Mouse (Mus musculus) G1E (cell line): ENCODE measurements around the gene Olfr715. TPM values are rescaled to one million over a fixed set of nuclear protein-coding genes. Genes with fewer than 3 reads are reported as not detected.
"Not testable (repeated sequence)": the region's sequence is repeated elsewhere in the genome, so short reads cannot be mapped to it uniquely, and the experiment has no call there.

Experiments
- ATAC-seq: 2 replicates; pipeline ENCODE4 v1.8.0; 2016; ENCODE audit warnings: mild to moderate bottlenecking; ENCODE audit not compliant: insufficient number of reproducible peaks, poor library complexity, low FRiP score, severe bottlenecking; ENCODE audit errors: extremely low read depth
- DNase-seq: peaks from one replicate; pipeline ENCODE4 v3.0.0; 2012; ENCODE audit warnings: low spot score
- H3K27me3 ChIP-seq: 2 replicates; pipeline ENCODE4 v1.6.1; 2012; ENCODE audit warnings: mild to moderate bottlenecking, low read length, inconsistent platforms; ENCODE audit not compliant: insufficient read depth
- H3K36me3 ChIP-seq: replicated peaks from 2 replicates; pipeline ENCODE3; 2012; ENCODE audit warnings: mild to moderate bottlenecking, inconsistent platforms
- H3K4me1 ChIP-seq: 2 replicates; pipeline ENCODE4 v1.6.1; 2012; ENCODE audit warnings: low read depth, low read length, inconsistent platforms, mixed read lengths; ENCODE audit not compliant: insufficient read depth
- H3K4me3 ChIP-seq: 2 replicates; pipeline ENCODE4 v1.5.1; 2012; ENCODE audit warnings: low read depth, mild to moderate bottlenecking, inconsistent platforms, low read length, moderate library complexity, mixed read lengths
- H3K9me3 ChIP-seq: replicated peaks from 2 replicates; pipeline ENCODE4 v1.6.1; 2012; ENCODE audit warnings: inconsistent platforms
- CTCF ChIP-seq: IDR thresholded peaks from 2 replicates; pipeline ENCODE4 v1.5.1; 2012; ENCODE audit warnings: low read depth, low read length, inconsistent platforms, mixed read lengths
- GATA1 ChIP-seq: IDR thresholded peaks from 2 replicates; pipeline ENCODE4 v1.6.1; 2012; ENCODE audit warnings: borderline replicate concordance, low read length, inconsistent platforms, mixed read lengths
- GATA2 ChIP-seq: IDR thresholded peaks from 2 replicates; pipeline ENCODE4 v1.6.1; 2012; ENCODE audit warnings: low read depth, low read length, inconsistent platforms, borderline replicate concordance
- POLR2AphosphoS5 ChIP-seq: IDR thresholded peaks from 2 replicates; pipeline ENCODE4 v1.6.1; 2012; ENCODE audit warnings: low read depth, low read length, inconsistent platforms; ENCODE audit not compliant: insufficient replicate concordance
- TAL1 ChIP-seq: conservative IDR thresholded peaks from 2 replicates; pipeline ENCODE4 v1.6.1; 2012; ENCODE audit warnings: low read depth, low read length, inconsistent platforms, mixed read lengths
- polyA plus RNA-seq: library from polyadenylated mRNA; stranded (reverse); fragments of >175 nt; gene quantifications from 2 replicates; pipeline ENCODE4 v1.2.3, GENCODE M21; 2012
- total RNA-seq, 2 experiments: library from RNA; stranded (forward) in 1 of 2; stranded (reverse) in 1 of 2; fragments of 200-1000 nt in 1 of 2; fragments of >200 nt in 1 of 2; fragmentation: Nextera tagmentation in 1 of 2; gene quantifications; 2 replicates each; pipeline ENCODE4 v1.2.3; 2014 to 2017

Olfr715 gene
- total RNA-seq (2014; fragmentation: Nextera tagmentation) = not detected in 2 replicates
- total RNA-seq (2017) = not detected in 2 replicates
- polyA plus RNA-seq = not detected in 2 replicates

DNA sequence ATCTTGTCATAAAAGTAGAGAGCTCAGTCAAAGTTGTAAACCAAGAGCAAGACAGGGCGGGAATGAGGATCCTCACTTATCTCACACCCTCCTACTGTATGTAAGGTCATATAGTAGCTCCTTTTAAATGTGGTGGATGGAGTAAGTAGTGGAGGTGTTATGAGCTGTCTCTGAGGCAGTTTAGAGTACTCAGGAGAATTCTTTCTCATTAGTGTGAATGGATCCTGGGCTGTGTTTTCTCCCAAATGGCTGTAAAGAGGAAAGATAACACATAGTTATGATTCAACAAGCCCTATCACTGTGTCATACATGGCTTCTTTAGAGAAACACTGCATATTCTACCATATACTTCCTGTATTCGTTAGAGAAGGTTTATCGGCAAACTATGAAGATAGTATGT is at the start of gene Olfr715:
Olfr715 (minus strand) TSS at position 101 of the 400 bp plus-strand sequence.
- not testable (repeated sequence) for ATAC-seq

DNA sequence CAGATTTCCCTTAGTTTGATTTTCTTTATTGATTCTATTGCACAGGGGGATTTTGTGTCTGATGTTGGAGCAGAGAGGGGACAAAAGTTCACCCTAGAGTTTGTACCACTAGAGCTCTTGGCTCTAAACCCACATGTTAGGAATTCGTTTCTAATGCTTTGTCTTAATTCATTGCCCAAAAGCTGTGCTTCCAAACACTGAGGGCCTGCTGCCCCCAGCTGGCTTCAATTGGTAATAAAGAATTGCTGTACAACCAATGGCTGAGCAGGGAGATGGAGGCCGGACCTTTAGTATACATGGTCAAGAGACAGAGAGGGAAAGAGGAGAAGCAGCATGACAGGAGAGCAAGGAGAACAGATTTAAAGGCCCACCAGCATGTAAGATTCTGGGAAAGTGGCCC is 49.5 kb upstream of the Olfr715 start:
- DNase-seq (no peak), ATAC-seq (no peak)
- no peaks in the 10 kb centered on the region for H3K4me1 ChIP-seq
- TF ChIP-seq POLR2AphosphoS5 (no peak), CTCF (no peak), TAL1 (no peak), GATA2 (no peak), GATA1 (no peak)
- H3K4me3 ChIP-seq = no peak overlapping the region
- no peaks in the 10 kb centered on the region for H3K27me3 ChIP-seq
- H3K36me3 ChIP-seq = no peaks in the 10 kb centered on the region
- no peaks in the 10 kb centered on the region for H3K9me3 ChIP-seq

More for the DNA sequence above, at the start of gene Olfr715:
- H3K4me1 ChIP-seq, DNase-seq, H3K4me3 ChIP-seq, H3K36me3 ChIP-seq, H3K27me3 ChIP-seq, H3K9me3 ChIP-seq: not testable (repeated sequence)

DNA sequence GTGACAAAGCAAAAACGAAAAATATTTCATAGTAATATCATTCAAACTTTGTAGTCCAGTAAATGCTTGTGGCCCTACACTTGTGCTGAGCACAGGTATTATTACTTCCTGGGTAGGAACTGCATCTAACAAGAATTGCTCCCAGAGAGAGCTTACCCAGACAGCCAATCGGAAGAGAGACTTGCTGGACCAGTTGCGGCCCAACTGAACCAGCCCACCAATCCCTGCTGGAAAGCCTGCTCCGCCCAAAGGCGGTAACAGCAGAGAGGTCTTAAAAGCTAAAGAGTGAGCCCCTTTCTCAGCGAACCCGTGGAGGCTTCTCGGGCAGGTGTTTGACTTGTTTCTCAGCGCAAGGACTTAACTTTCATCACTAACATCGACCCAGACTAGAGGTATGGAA is 35.8 kb upstream of the Olfr715 start, which contains the start of gene Nlrp14:
Nlrp14 (plus strand) TSS at position 301 of the 400 bp plus-strand sequence.
- Histone ChIP-seq H3K4me3 (no peak within 1 kb of the TSS), H3K27me3 (no peaks in the 10 kb centered on the region), H3K4me1 (no peaks in the 10 kb centered on the region), H3K9me3 (no peaks in the 10 kb centered on the region), H3K36me3 (no peaks in the 10 kb centered on the region)
- TF ChIP-seq GATA2 = no peak
- no peak for TF ChIP-seq POLR2AphosphoS5
- TF ChIP-seq GATA1 = no peak
- no peak for TF ChIP-seq CTCF
- no peak for TF ChIP-seq TAL1
- ATAC-seq = no peak
- no peak for DNase-seq

DNA sequence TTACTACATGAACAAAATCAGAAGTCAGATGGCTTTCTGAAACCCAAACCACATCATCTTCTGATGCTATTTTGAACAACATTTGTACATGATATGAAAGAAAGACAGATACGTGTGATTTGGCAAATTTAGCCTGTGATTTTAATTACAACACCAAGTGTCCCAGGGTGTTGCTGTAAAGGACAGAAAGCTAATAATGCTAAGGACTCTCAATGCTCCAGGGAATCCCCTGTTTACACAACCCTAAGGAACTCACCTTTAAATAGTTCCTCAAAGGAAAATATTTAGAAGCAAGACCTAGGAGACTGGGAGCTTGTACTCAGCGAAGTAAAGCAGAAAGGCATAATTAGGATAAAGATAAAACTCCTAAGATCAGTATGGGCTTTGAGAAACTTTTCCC is 7.1 kb upstream of the Olfr715 start, which contains the start of gene Olfr716:
Olfr716 (plus strand) TSS at position 301 of the 400 bp plus-strand sequence.
- H3K36me3 ChIP-seq, H3K4me3 ChIP-seq, DNase-seq, H3K27me3 ChIP-seq, H3K9me3 ChIP-seq, ATAC-seq, H3K4me1 ChIP-seq: not testable (repeated sequence)

DNA sequence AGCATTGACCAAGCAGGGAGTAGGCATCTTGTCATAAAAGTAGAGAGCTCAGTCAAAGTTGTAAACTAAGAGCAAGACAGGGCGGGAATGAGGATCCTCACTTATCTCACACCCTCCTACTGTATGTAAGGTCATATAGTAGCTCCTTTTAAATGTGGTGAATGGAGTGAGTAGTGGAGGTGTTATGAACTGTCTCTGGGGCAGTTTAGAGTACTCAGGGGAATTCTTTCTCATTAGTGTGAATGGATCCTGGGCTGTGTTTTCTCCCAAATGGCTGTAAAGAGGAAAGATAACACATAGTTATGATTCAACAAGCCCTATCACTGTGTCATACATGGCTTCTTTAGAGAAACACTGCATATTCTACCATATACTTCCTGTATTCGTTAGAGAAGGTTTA is 20.6 kb downstream of the Olfr715 start, which contains the start of gene Olfr715b:
Olfr715b (minus strand) TSS at position 101 of the 400 bp plus-strand sequence.
- H3K27me3 ChIP-seq, DNase-seq, H3K4me3 ChIP-seq, ATAC-seq, H3K9me3 ChIP-seq, H3K4me1 ChIP-seq, H3K36me3 ChIP-seq: not testable (repeated sequence)

DNA sequence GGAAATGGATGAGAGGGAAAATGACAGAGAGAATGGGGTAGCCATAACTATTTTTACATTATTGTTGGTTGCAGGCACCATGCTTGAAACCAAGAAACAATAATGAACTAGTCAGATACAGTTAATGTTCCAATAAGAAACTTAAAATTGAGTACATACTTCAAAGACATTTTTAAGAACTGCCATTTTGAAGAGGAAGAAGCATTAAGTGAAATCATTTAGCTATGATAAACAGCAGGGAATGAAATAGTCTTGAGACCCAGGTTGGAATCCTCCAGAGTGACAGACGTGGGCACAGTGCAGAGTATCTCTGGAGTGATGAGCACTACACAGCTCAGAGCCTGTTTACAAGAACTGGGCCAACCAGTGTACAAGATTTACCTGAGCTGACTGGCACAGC is 38.0 kb downstream of the Olfr715 start, which contains the start of gene Olfr17:
Olfr17 (plus strand) TSS at position 301 of the 400 bp plus-strand sequence.
- Histone ChIP-seq H3K9me3 (no peaks in the 10 kb centered on the region), H3K27me3 (no peaks in the 10 kb centered on the region), H3K36me3 (no peaks in the 10 kb centered on the region), H3K4me1 (no peaks in the 10 kb centered on the region), H3K4me3 (no peak within 1 kb of the TSS)
- DNase-seq (no peak), ATAC-seq (no peak)
- no peak for TF ChIP-seq TAL1
- TF ChIP-seq GATA2 = no peak
- TF ChIP-seq POLR2AphosphoS5 = no peak
- no peak for TF ChIP-seq CTCF
- no peak for TF ChIP-seq GATA1

Other genes with a start within 250 kb of the Olfr715 start
- gene Olfr706, start 242.9 kb downstream of the Olfr715 start, total RNA-seq (2014; fragmentation: Nextera tagmentation) = not detected in 2 replicates
- gene Olfr706, start 242.9 kb downstream of the Olfr715 start, total RNA-seq (2017) = 0.06 TPM in 1 of 2 replicates, not detected in the other
- gene Olfr706, start 242.9 kb downstream of the Olfr715 start, polyA plus RNA-seq = not detected in 2 replicates
- gene Olfr707, start 229.8 kb downstream of the Olfr715 start, total RNA-seq (2014; fragmentation: Nextera tagmentation) = not detected in 2 replicates
- gene Olfr707, start 229.8 kb downstream of the Olfr715 start, total RNA-seq (2017) = not detected in 2 replicates
- gene Olfr707, start 229.8 kb downstream of the Olfr715 start, polyA plus RNA-seq = not detected in 2 replicates
- gene Olfr1532-ps1, start 223.1 kb downstream of the Olfr715 start, total RNA-seq (2014; fragmentation: Nextera tagmentation) = not detected in 2 replicates
- gene Olfr1532-ps1, start 223.1 kb downstream of the Olfr715 start, total RNA-seq (2017) = not detected in 2 replicates
- not detected in 2 replicates for gene Olfr1532-ps1, start 223.1 kb downstream of the Olfr715 start, polyA plus RNA-seq
- not detected in 2 replicates for gene Olfr709-ps1, start 198.9 kb downstream of the Olfr715 start, total RNA-seq (2014; fragmentation: Nextera tagmentation)
- gene Olfr709-ps1, start 198.9 kb downstream of the Olfr715 start, total RNA-seq (2017) = 0.05 and 0.06 TPM in 2 replicates
- not detected in 2 replicates for gene Olfr709-ps1, start 198.9 kb downstream of the Olfr715 start, polyA plus RNA-seq
- not detected in 2 replicates for gene Olfr710, start 182.8 kb downstream of the Olfr715 start, total RNA-seq (2014; fragmentation: Nextera tagmentation)
- not detected in 2 replicates for gene Olfr710, start 182.8 kb downstream of the Olfr715 start, total RNA-seq (2017)
- not detected in 2 replicates for gene Olfr710, start 182.8 kb downstream of the Olfr715 start, polyA plus RNA-seq
- gene Olfr6, start 167.1 kb downstream of the Olfr715 start, total RNA-seq (2014; fragmentation: Nextera tagmentation) = not detected in 2 replicates
- 0.12 and 0.22 TPM in 2 replicates for gene Olfr6, start 167.1 kb downstream of the Olfr715 start, total RNA-seq (2017)
- not detected in 2 replicates for gene Olfr6, start 167.1 kb downstream of the Olfr715 start, polyA plus RNA-seq
- gene Olfr711, start 155.6 kb downstream of the Olfr715 start, total RNA-seq (2014; fragmentation: Nextera tagmentation) = not detected in 2 replicates
- gene Olfr711, start 155.6 kb downstream of the Olfr715 start, total RNA-seq (2017) = under 0.01 and 0.11 TPM in 2 replicates
- not detected in 2 replicates for gene Olfr711, start 155.6 kb downstream of the Olfr715 start, polyA plus RNA-seq
- not detected in 2 replicates for gene Olfr2, start 125.0 kb downstream of the Olfr715 start, total RNA-seq (2014; fragmentation: Nextera tagmentation)
- gene Olfr2, start 125.0 kb downstream of the Olfr715 start, total RNA-seq (2017) = 0.06 TPM in 1 of 2 replicates, not detected in the other
- gene Olfr2, start 125.0 kb downstream of the Olfr715 start, polyA plus RNA-seq = not detected in 2 replicates
- gene Olfr713, start 99.9 kb downstream of the Olfr715 start, total RNA-seq (2014; fragmentation: Nextera tagmentation) = not detected in 2 replicates
- 0.05 and 0.12 TPM in 2 replicates for gene Olfr713, start 99.9 kb downstream of the Olfr715 start, total RNA-seq (2017)
- gene Olfr713, start 99.9 kb downstream of the Olfr715 start, polyA plus RNA-seq = not detected in 2 replicates
- gene Olfr714, start 60.1 kb downstream of the Olfr715 start, total RNA-seq (2014; fragmentation: Nextera tagmentation) = not detected in 2 replicates
- 0.11 and 0.46 TPM in 2 replicates for gene Olfr714, start 60.1 kb downstream of the Olfr715 start, total RNA-seq (2017)
- not detected in 2 replicates for gene Olfr714, start 60.1 kb downstream of the Olfr715 start, polyA plus RNA-seq
- not detected in 2 replicates for gene Olfr17, start 37.9 kb downstream of the Olfr715 start, total RNA-seq (2014; fragmentation: Nextera tagmentation)
- 0.06 and 0.11 TPM in 2 replicates for gene Olfr17, start 37.9 kb downstream of the Olfr715 start, total RNA-seq (2017)
- not detected in 2 replicates for gene Olfr17, start 37.9 kb downstream of the Olfr715 start, polyA plus RNA-seq
- gene Olfr715b, start 20.7 kb downstream of the Olfr715 start, total RNA-seq (2014; fragmentation: Nextera tagmentation) = not detected in 2 replicates
- 0.12 TPM in 1 of 2 replicates, not detected in the other for gene Olfr715b, start 20.7 kb downstream of the Olfr715 start, total RNA-seq (2017)
- gene Olfr715b, start 20.7 kb downstream of the Olfr715 start, polyA plus RNA-seq = not detected in 2 replicates
- not detected in 2 replicates for gene Olfr716, start 7.2 kb upstream of the Olfr715 start, total RNA-seq (2014; fragmentation: Nextera tagmentation)
- 0.05 TPM in 1 of 2 replicates, not detected in the other for gene Olfr716, start 7.2 kb upstream of the Olfr715 start, total RNA-seq (2017)
- not detected in 2 replicates for gene Olfr716, start 7.2 kb upstream of the Olfr715 start, polyA plus RNA-seq
- not detected in 2 replicates for gene Nlrp14, start 35.9 kb upstream of the Olfr715 start, total RNA-seq (2014; fragmentation: Nextera tagmentation)
- 0.05 and 0.17 TPM in 2 replicates for gene Nlrp14, start 35.9 kb upstream of the Olfr715 start, total RNA-seq (2017)
- gene Nlrp14, start 35.9 kb upstream of the Olfr715 start, polyA plus RNA-seq = not detected in 2 replicates
- not detected in 2 replicates for gene Rbmxl2, start 78.4 kb upstream of the Olfr715 start, total RNA-seq (2014; fragmentation: Nextera tagmentation)
- not detected in 2 replicates for gene Rbmxl2, start 78.4 kb upstream of the Olfr715 start, total RNA-seq (2017)
- gene Rbmxl2, start 78.4 kb upstream of the Olfr715 start, polyA plus RNA-seq = not detected in 2 replicates
- gene Syt9, start 239.6 kb upstream of the Olfr715 start, total RNA-seq (2014; fragmentation: Nextera tagmentation) = not detected in 2 replicates
- gene Syt9, start 239.6 kb upstream of the Olfr715 start, total RNA-seq (2017) = 0.05 TPM in 1 of 2 replicates, not detected in the other
- gene Syt9, start 239.6 kb upstream of the Olfr715 start, polyA plus RNA-seq = not detected in 2 replicates